Mouse (Mus musculus): ENCODE results near the gene Hdac1.
A peak's percentile ranks its signal among the peaks of the same experiment; 100 is the strongest.

Gene Hdac1

GRCm38 (mm10) chr4:129511413-129512096, 31.0 kb downstream of the Hdac1 start:
- DNase-seq (ENCODE audit: low spot score in 2 of 2), result no peak

- no peak for DNase-seq (ENCODE audit: low spot score in 2 of 2)
These were observed 31.6 kb downstream of the Hdac1 start for GRCm38 (mm10) chr4:129510723-129511412.

- DNase-seq (ENCODE audit: low spot score in 2 of 2), result no peak
These were observed 32.9 kb downstream of the Hdac1 start for GRCm38 (mm10) chr4:129509650-129510049.

- no peak for DNase-seq (ENCODE audit: low spot score in 2 of 2)
These were observed 33.5 kb downstream of the Hdac1 start for GRCm38 (mm10) chr4:129508834-129509600.

DNA sequence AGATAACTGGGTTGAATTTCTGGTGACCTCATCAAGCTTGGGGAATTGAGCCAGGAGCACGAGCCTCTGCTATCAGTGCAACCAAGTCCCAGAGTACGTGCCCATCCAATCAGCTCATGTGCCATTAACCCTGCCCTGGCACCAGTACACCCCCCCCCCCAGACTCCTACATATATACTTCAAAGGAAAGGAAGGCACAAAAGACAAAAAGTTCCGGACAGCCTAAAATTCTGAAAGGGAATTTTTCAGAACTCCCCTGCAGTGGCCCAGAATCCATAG, 34.3 kb downstream of the Hdac1 start:
- no peak for DNase-seq (ENCODE audit: low spot score in 2 of 2)

GRCm38 (mm10) chr4:129507434-129508236, 34.9 kb downstream of the Hdac1 start:
- no peak for DNase-seq (ENCODE audit: low spot score in 2 of 2)

GRCm38 (mm10) chr4:129505511-129505910, 37.0 kb downstream of the Hdac1 start:
- DNase-seq (ENCODE audit: low spot score in 2 of 2), result no peak

- no peak for DNase-seq (ENCODE audit: low spot score in 2 of 2)
These were observed 39.5 kb downstream of the Hdac1 start for GRCm38 (mm10) chr4:129502901-129503444.

- DNase-seq (ENCODE audit: low spot score in 2 of 2), result no peak
These were observed 40.1 kb downstream of the Hdac1 start for GRCm38 (mm10) chr4:129502327-129502888.

- DNase-seq (ENCODE audit: low spot score in 2 of 2), result peak; percentile 34 to 53
These were observed 41.6 kb downstream of the Hdac1 start for GRCm38 (mm10) chr4:129500607-129501566.

DNA sequence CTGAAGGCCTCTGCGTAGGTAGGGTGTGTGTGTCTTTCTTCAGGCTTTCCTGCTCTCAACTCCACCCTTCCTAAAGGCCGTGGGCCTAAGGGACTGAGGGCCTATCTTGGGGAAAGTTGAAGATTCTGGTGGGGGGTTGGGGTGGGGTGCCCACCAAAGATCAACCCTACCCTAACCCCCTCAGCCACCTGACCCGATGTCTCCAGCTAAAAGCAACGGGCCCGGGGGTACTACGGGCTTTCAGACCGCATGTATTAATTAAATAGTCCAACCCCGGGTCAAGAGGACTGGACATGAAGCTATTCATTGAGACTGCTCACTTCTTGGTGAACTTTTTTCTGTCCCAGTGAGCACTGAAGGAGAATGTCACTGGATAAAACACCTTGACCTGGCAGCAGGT, 42.5 kb downstream of the Hdac1 start:
- DNase-seq (ENCODE audit: low spot score in 2 of 2), result no peak

GRCm38 (mm10) chr4:129498941-129499340, 43.6 kb downstream of the Hdac1 start:
- no peak for DNase-seq (ENCODE audit: low spot score in 2 of 2)

DNA sequence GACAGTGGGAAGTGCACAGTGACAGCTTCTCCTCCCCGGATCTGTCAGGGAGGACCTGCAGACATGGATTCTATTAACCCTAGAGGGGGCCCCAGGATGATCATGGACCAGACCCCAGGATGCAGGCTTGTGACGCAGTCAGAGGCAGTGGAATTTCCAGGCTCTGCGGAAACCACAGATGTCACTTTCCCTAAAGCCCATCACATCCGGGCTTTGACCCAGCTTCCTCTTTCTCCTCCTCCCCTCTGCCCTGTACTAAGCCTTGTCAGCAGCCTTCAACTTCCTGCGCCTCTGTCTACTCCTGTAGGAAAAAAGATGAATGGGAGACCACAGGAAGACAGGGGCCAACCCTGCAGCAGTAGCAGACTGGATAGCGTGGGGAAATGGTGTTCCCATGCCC, 45.9 kb downstream of the Hdac1 start:
- DNase-seq (ENCODE audit: low spot score in 2 of 2), result no peak

DNA sequence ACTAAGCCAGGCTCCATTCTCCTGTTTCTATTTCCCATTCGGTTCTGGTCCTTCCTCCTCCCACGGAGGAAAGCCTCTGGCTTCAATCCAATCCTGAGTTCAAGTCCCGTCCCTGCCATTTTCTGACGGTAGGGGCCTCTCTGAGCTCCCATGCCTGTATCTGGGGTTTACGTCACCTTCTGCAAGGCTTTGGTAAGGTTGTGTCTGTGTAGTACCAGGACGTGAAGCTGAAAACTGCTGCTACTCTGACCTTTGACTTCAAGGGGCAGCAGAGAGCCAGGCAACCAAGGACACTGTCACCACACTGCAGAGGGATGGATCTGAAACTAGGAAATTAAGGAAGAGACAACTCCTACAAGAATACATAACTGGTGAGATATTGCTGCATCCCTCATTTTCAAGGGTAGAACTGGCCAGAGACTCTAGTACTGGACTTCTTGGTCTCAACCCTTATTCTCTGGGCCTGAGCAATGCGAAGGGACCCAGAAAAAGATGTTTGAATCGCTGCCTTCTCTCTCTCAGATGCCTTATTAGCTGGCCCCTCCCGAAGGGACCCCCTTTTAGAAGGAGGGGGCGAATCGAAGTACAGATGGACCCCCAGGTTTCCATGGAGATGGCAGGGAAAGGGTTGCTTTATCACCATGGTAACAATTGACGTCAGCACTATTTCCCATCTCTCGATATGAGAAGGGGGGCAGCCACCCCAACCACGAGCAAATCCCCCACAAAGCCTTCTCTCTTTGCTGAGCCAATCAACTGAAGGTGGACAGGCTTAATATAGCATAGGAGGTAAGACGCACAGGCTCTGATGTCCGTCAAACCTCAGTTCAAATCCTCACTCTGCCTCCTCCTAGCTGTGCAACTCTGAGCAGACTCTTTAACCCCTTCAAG, 46.6 kb downstream of the Hdac1 start:
- DNase-seq (ENCODE audit: low spot score in 2 of 2), result no peak

- no peak for DNase-seq (ENCODE audit: low spot score in 2 of 2)
These were observed 47.8 kb downstream of the Hdac1 start for GRCm38 (mm10) chr4:129494681-129495080.

- no peak for DNase-seq (ENCODE audit: low spot score in 2 of 2)
These were observed 51.3 kb downstream of the Hdac1 start, which contains the start of the genes Tssk3 and Fam229a for GRCm38 (mm10) chr4:129490972-129491880. Tssk3 (minus strand) TSS chr4:129491022. Fam229a (plus strand) TSS chr4:129491190.

DNA sequence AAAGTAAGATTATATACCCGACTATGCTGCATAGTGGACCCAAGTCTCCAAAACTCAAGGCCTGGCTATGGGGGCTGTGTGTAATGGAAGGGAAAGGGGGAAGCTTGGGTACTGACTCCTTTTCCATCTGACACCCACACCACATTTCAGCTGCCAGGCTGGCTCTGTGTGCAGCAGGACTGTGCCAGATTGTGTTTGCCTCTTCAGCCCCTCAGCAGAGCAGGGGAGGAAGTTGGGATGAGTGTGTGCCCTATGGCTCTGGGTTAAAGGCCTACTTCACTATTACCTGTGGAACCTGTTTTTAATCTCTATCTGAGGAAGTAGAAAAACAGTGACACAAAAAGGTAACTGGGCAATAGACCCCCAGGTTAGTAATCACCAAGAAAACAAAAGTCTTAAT, 61.4 kb downstream of the Hdac1 start:
- no peak for DNase-seq (ENCODE audit: low spot score in 2 of 2)

- DNase-seq (ENCODE audit: low spot score in 2 of 2), result no peak
These were observed 62.6 kb downstream of the Hdac1 start for GRCm38 (mm10) chr4:129479863-129480262.
